Mouse (Mus musculus) hindbrain, embryonic 11.5 days (tissue): Measurements from ENCODE around the gene Slfn14. TPM values are rescaled to one million over a fixed set of nuclear protein-coding genes. Genes with fewer than 3 reads are reported as not detected.
A peak's percentile ranks its signal among the peaks of the same experiment; 100 is the strongest.
"Not testable (repeated sequence)": the region's sequence is repeated elsewhere in the genome, so short reads cannot be mapped to it uniquely, and the experiment has no call there.

Experiments
- ATAC-seq: fragments of 200-750 bp; cut with Nextera tagmentation; 2 replicates; pipeline ENCODE4 v1.8.0; 2017; ENCODE audit warnings: mild to moderate bottlenecking, moderate TSS enrichment, moderate library complexity; ENCODE audit not compliant: low FRiP score
- DNase-seq: peaks from one replicate; pipeline ENCODE4 v3.0.0-alpha.2; 2015; ENCODE audit warnings: low spot score
- H3K27ac ChIP-seq: fragments of 300-500 bp; sonication (generic); 2 replicates; pipeline ENCODE4 v1.5.1; 2014; ENCODE audit warnings: mild to moderate bottlenecking, low read depth, low read length
- H3K27me3 ChIP-seq: fragments of 300-500 bp; sonication (generic); 2 replicates; pipeline ENCODE4 v1.6.1; 2014; ENCODE audit warnings: mild to moderate bottlenecking, low read length, moderate library complexity, mixed read lengths; ENCODE audit not compliant: control insufficient read depth, insufficient read depth
- H3K36me3 ChIP-seq: fragments of 300-500 bp; sonication (generic); 2 replicates; pipeline ENCODE4 v1.6.1; 2014; ENCODE audit warnings: mild to moderate bottlenecking, low read length, moderate library complexity, mixed read lengths; ENCODE audit not compliant: control insufficient read depth, insufficient read depth
- H3K4me1 ChIP-seq: fragments of 300-500 bp; sonication (generic); replicated peaks from 2 replicates; pipeline ENCODE4 v1.6.1; 2014; ENCODE audit warnings: low read length, mixed read lengths; ENCODE audit not compliant: control insufficient read depth, insufficient read depth
- H3K4me2 ChIP-seq: fragments of 300-500 bp; sonication (generic); replicated peaks from 2 replicates; pipeline ENCODE4 v1.6.1; 2014; ENCODE audit warnings: mild to moderate bottlenecking, low read depth, low read length
- H3K4me3 ChIP-seq: fragments of 300-500 bp; sonication (generic); 2 replicates; pipeline ENCODE4 v1.5.1; 2014; ENCODE audit warnings: low read depth, low read length
- H3K9ac ChIP-seq: fragments of 300-500 bp; sonication (generic); 2 replicates; pipeline ENCODE4 v1.6.1; 2014; ENCODE audit warnings: low read depth, low read length
- H3K9me3 ChIP-seq: fragments of 300-500 bp; sonication (generic); 2 replicates; pipeline ENCODE4 v1.6.1; 2016; ENCODE audit warnings: low read length; ENCODE audit not compliant: control insufficient read depth
- WGBS: fragments of 180-500 bp; shearing (Covaris S2); extraction: QIAGEN DNeasy Blood & Tissue Kit; methylation state at CpG from one replicate; pipeline ENCODE4 v1.1.7; 2014; 5-methylcytosine and 5-hydroxymethylcytosine counted together
- polyA plus RNA-seq: library from polyadenylated mRNA; unstranded; fragments of >200 nt; fragmentation: Nextera tagmentation; extraction: Ambion mirVana; gene quantifications from 2 replicates; pipeline ENCODE4 v1.2.1, GENCODE M21; 2014

Gene Slfn14
- polyA plus RNA-seq, 1 experiment from 2014 or later = 0.86 TPM

DNA sequence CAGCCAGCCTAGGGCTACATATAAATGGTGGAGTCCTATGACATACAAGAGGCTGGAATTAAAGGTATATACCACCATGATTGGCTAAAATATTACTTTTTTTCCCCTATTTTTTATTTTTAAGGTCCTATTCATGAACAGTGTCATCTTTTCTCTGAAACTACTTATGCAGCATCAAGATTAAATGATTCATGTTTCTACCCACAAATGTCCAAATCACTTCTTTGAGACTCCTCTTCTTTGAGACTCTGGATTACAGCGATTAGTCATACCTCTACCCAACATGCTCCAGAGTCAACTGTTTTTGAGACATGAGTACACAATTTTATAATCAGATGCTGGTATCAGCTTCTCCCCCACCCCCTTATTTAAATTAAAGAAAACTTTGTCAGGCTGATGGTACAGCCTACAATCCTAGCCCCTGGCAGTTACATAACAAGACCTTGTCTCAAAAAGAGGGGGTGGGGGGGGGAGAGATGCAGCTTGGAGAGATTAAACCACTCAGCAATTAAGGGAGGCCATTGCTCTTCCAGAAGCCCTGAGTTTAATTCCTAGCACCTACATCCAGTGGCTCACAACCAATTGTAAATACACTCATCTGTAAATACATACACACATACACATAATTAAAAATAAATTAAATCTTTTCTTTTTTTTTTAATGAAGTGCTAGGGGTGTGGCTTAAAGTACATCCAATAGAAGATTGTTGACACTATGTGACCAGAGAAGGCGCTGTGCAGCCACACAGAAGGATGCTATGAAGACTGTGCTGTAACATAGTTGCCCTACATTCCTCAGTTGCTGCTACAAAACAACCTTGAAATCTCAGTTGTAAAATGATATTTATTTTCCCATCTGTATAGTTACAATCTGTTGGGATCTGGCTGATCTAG is 14.3 kb downstream of the Slfn14 start:
- Histone ChIP-seq H3K27me3 (no peaks in the 10 kb centered on the region), H3K4me3 (no peak overlapping the region), H3K4me1 (no peaks in the 10 kb centered on the region), H3K9me3 (no peaks in the 10 kb centered on the region), H3K36me3 (no peaks in the 10 kb centered on the region), H3K27ac (no peak overlapping the region), H3K4me2 (no peak overlapping the region), H3K9ac (no peak overlapping the region)
- WGBS = 12% methylated on average over 2 of the region's 2 CpGs
- ATAC-seq (peak; percentile 2; the same call in 1 of the 2 replicates), DNase-seq (peak; percentile 38)

- DNase-seq (peak; percentile 85), ATAC-seq (peak; percentile 89)
- H3K4me3 ChIP-seq = peak overlapping the region; percentile 51
- WGBS = under 1% methylated on average over 26 of the region's 26 CpGs
- peak overlapping the region; percentile 68 for H3K9ac ChIP-seq
- H3K27ac ChIP-seq = peak overlapping the region; percentile 12; the same call in 1 of the 2 replicates
- H3K27me3 ChIP-seq = no peaks in the 10 kb centered on the region
- H3K4me1 ChIP-seq = no peaks in the 10 kb centered on the region
- H3K36me3 ChIP-seq = no peaks in the 10 kb centered on the region
- H3K4me2 ChIP-seq = peak overlapping the region; percentile 43
- no peaks in the 10 kb centered on the region for H3K9me3 ChIP-seq
These were observed 15.2 kb downstream of the Slfn14 start for GRCm38 (mm10) chr11:83271151-83271950.

- 0% methylated on average over 6 of the region's 6 CpGs for WGBS
- ATAC-seq = peak; percentile 66
- Histone ChIP-seq H3K36me3 (no peaks in the 10 kb centered on the region), H3K4me2 (peak overlapping the region; percentile 43), H3K9ac (peak overlapping the region; percentile 68), H3K4me1 (no peaks in the 10 kb centered on the region), H3K4me3 (peak overlapping the region; percentile 51), H3K9me3 (no peaks in the 10 kb centered on the region), H3K27me3 (no peaks in the 10 kb centered on the region), H3K27ac (peak overlapping the region; percentile 12; the same call in 1 of the 2 replicates)
- DNase-seq = no peak
These were observed 15.7 kb downstream of the Slfn14 start for GRCm38 (mm10) chr11:83270842-83271150.

GRCm38 (mm10) chr11:83263146-83263545 is 23.4 kb downstream of the Slfn14 start:
- no peak overlapping the region for H3K4me3 ChIP-seq
- no peak overlapping the region for H3K27ac ChIP-seq
- no peaks in the 10 kb centered on the region for H3K9me3 ChIP-seq
- DNase-seq = peak; percentile 20
- no peak for ATAC-seq
- no peaks in the 10 kb centered on the region for H3K4me1 ChIP-seq
- H3K9ac ChIP-seq = no peak overlapping the region
- H3K4me2 ChIP-seq = no peak overlapping the region
- no peaks in the 10 kb centered on the region for H3K36me3 ChIP-seq
- WGBS = 63% methylated on average over 3 of the region's 3 CpGs
- no peaks in the 10 kb centered on the region for H3K27me3 ChIP-seq

DNA sequence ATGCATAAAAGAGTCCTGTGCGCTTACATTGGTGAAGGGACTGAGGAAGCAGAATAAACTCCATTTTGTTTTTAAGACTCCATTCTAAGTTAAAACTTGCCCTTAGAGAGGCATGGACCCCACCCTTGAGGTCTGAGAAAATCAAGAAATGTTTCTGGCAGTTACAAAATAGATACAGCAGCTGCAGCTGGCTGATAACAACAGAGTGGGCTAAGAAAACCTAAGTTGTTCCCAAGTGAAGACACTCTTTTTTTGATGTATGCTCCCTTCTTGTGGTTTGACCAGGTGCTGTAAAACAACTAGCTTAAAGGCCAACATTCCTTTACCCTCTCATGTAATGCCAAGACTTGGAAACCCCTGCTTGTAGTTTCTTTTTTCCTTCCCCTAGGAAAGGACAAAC is 23.9 kb downstream of the Slfn14 start:
- no peak for ATAC-seq
- DNase-seq = no peak
- Histone ChIP-seq H3K27ac (no peak overlapping the region), H3K4me2 (no peak overlapping the region), H3K9me3 (no peaks in the 10 kb centered on the region), H3K9ac (no peak overlapping the region), H3K4me3 (no peak overlapping the region), H3K27me3 (no peaks in the 10 kb centered on the region), H3K4me1 (no peaks in the 10 kb centered on the region), H3K36me3 (no peaks in the 10 kb centered on the region)
- WGBS = 97% methylated on average over 1 of the region's 1 CpGs

- not testable (repeated sequence) for H3K4me3 ChIP-seq, H3K27ac ChIP-seq, H3K36me3 ChIP-seq, ATAC-seq, H3K27me3 ChIP-seq, H3K9me3 ChIP-seq, H3K4me2 ChIP-seq, H3K4me1 ChIP-seq, H3K9ac ChIP-seq, DNase-seq
- 58% methylated on average over 5 of the region's 5 CpGs for WGBS
These were observed 29.3 kb downstream of the Slfn14 start for GRCm38 (mm10) chr11:83257211-83257610.

DNA sequence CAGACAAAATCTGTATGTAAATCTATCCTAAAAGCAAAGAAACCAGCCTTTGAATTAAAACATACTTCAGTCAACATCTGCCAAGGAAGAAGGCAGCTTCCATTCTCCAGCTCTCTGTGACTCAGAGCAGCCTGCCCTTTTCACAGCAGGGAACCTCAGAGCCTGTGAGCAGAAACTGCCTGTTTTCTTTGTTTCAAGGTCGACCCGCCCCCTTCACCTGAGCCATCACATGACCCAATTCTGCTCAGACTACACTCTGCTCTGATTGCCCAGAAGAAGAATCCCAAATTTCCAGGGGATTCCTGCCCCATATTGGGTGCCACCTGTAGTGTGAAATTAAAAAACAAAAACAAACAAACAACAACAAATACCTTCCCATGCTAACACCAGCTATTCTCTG is 46.7 kb downstream of the Slfn14 start:
- no peak for ATAC-seq
- Histone ChIP-seq H3K4me2 (no peak overlapping the region), H3K9ac (no peak overlapping the region), H3K36me3 (no peaks in the 10 kb centered on the region), H3K4me3 (no peak overlapping the region), H3K27ac (no peak overlapping the region), H3K27me3 (no peaks in the 10 kb centered on the region), H3K9me3 (no peaks in the 10 kb centered on the region), H3K4me1 (no peaks in the 10 kb centered on the region)
- no peak for DNase-seq
- WGBS = 9% methylated on average over 2 of the region's 2 CpGs

- no peaks in the 10 kb centered on the region for H3K36me3 ChIP-seq
- no peak overlapping the region for H3K4me3 ChIP-seq
- H3K4me2 ChIP-seq = no peak overlapping the region
- H3K27me3 ChIP-seq = no peaks in the 10 kb centered on the region
- H3K4me1 ChIP-seq = no peaks in the 10 kb centered on the region
- 88% methylated on average over 2 of the region's 2 CpGs for WGBS
- ATAC-seq (no peak), DNase-seq (no peak)
- no peaks in the 10 kb centered on the region for H3K9me3 ChIP-seq
- no peak overlapping the region for H3K27ac ChIP-seq
- no peak overlapping the region for H3K9ac ChIP-seq
These were observed 48.1 kb downstream of the Slfn14 start for GRCm38 (mm10) chr11:83238389-83238788.
